Mouse (Mus musculus): ENCODE results near the gene Cnn2. TPM values are rescaled to one million over a fixed set of nuclear protein-coding genes. Genes with fewer than 3 reads are reported as not detected.

Cnn2 gene
- polyA plus RNA-seq, 1 experiment from 2014 or later = 220 TPM

DNA sequence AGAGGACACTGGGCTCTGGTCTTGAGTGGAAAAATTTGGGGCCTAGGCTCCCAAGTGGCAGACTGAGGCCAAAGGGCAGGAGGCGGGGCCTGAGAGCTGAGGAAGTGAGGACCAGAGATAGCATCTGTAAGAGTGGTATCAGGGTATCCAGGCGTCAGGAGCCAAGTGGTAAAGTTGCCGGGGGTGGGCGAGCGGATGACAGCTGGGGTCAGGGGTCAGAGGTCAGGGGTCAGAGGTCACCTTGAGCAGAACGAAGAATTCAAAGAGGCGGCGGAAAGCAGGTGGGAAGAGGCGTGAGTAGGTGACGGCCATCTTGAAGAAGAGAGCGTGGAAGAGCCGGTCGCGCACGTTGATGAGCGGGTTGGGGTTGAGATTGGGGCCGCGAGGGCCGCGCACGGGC lies 4.7 kb upstream of the Cnn2 start:
- WGBS = 1% methylated on average over 21 of the region's 21 CpGs
- Histone ChIP-seq H3K4me2 (replicated peaks; ENCODE audit: low read depth, low read length) (peak overlapping the region; percentile 88), H3K36me3 (ENCODE audit: control insufficient read depth, insufficient read depth, low read length) (peaks cover 16% of the 10 kb centered on the region), H3K4me1 (ENCODE audit: control insufficient read depth, insufficient read depth, low read length) (peaks cover 29% of the 10 kb centered on the region), H3K27me3 (ENCODE audit: control insufficient read depth, insufficient read depth, low read length) (no peaks in the 10 kb centered on the region), H3K9me3 (ENCODE audit: control insufficient read depth, low read length) (no peaks in the 10 kb centered on the region), H3K9ac (ENCODE audit: low read depth, low read length) (peak overlapping the region; percentile 89), H3K27ac (ENCODE audit: low read depth, low read length) (peak overlapping the region; percentile 91), H3K4me3 (ENCODE audit: low read length) (peak overlapping the region; percentile 62)
- ATAC-seq (ENCODE audit: low FRiP score, low TSS enrichment) = 0 out of 2 replicates have a peak, but pooled peaks have one; percentile 1

DNA sequence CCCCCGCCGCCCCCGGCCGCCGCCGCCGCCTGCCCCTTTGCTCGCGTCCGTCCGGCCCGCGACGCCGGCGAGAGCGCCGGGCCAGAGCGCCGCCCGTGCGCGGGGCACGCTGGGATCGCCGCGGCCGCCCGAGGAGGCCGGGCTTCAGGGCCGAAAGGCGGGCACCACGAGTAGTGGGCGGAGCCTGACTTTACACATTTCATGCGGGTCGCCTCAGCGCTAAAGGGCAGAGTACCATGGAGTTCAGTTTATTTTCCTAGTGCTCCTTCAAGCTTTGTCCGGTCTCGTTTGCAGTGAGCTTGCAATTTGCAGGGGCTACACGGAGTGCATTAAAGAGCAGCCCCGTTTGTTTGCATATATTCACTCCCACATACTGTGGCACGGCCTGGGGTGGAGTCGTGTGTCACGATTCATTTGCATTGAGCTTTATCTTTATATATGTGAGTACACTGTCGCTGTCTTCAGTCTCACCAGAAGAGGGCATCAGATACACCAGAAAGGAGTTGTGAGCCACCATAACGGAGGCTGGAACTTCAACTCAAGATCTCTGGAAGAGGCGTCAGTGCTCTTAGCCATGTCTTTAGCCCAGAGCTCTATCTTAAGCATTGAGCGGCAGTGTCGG lies 4.1 kb upstream of the Cnn2 start, which contains the start of gene Tmem259:
Gene Tmem259, minus strand, starts transcription at position 136 of the 622 bp plus-strand sequence.
- peaks cover 30% of the 10 kb centered on the region for H3K4me1 ChIP-seq (ENCODE audit: control insufficient read depth, insufficient read depth, low read length)
- peak within 1 kb of the TSS; percentile 89 for H3K9ac ChIP-seq (ENCODE audit: low read depth, low read length)
- WGBS = under 1% methylated on average over 39 of the region's 49 CpGs
- ATAC-seq (ENCODE audit: low FRiP score, low TSS enrichment) = peak; percentile 71
- H3K9me3 ChIP-seq (ENCODE audit: control insufficient read depth, low read length) = no peaks in the 10 kb centered on the region
- peak within 1 kb of the TSS; percentile 91 for H3K27ac ChIP-seq (ENCODE audit: low read depth, low read length)
- peak within 1 kb of the TSS; percentile 88 for H3K4me2 ChIP-seq (replicated peaks; ENCODE audit: low read depth, low read length)
- no peaks in the 10 kb centered on the region for H3K27me3 ChIP-seq (ENCODE audit: control insufficient read depth, insufficient read depth, low read length)
- peak within 1 kb of the TSS; percentile 62 for H3K4me3 ChIP-seq (ENCODE audit: low read length)
- H3K36me3 ChIP-seq (ENCODE audit: control insufficient read depth, insufficient read depth, low read length) = peaks cover 10% of the 10 kb centered on the region

DNA sequence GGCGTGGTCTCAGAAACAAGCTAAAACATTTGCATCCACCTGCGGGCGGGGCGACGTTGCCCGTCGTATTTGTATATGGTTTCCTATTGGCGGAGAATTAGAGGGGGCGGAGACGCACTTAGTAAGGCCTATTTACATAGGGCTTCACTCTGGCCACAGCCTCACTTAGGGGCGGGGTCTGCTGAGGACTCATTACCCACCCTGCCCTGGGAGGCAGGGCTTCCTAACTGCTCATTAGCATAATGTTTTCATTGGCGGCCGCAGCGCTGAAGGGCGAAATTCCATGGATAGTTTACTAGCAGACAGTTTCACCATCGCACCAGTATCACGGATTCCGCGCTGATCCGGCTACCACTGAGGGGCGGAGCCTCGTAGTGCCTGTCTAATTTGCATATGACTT lies 3.5 kb upstream of the Cnn2 start:
- Histone ChIP-seq H3K36me3 (ENCODE audit: control insufficient read depth, insufficient read depth, low read length) (peaks cover 7% of the 10 kb centered on the region), H3K27me3 (ENCODE audit: control insufficient read depth, insufficient read depth, low read length) (no peaks in the 10 kb centered on the region), H3K9ac (ENCODE audit: low read depth, low read length) (peak overlapping the region; percentile 89), H3K4me2 (replicated peaks; ENCODE audit: low read depth, low read length) (peak overlapping the region; percentile 88), H3K4me3 (ENCODE audit: low read length) (peak overlapping the region; percentile 62), H3K4me1 (ENCODE audit: control insufficient read depth, insufficient read depth, low read length) (peaks cover 36% of the 10 kb centered on the region), H3K9me3 (ENCODE audit: control insufficient read depth, low read length) (no peaks in the 10 kb centered on the region), H3K27ac (ENCODE audit: low read depth, low read length) (peak overlapping the region; percentile 91)
- peak; percentile 92 for ATAC-seq (ENCODE audit: low FRiP score, low TSS enrichment)
- WGBS = under 1% methylated on average over 22 of the region's 22 CpGs

DNA sequence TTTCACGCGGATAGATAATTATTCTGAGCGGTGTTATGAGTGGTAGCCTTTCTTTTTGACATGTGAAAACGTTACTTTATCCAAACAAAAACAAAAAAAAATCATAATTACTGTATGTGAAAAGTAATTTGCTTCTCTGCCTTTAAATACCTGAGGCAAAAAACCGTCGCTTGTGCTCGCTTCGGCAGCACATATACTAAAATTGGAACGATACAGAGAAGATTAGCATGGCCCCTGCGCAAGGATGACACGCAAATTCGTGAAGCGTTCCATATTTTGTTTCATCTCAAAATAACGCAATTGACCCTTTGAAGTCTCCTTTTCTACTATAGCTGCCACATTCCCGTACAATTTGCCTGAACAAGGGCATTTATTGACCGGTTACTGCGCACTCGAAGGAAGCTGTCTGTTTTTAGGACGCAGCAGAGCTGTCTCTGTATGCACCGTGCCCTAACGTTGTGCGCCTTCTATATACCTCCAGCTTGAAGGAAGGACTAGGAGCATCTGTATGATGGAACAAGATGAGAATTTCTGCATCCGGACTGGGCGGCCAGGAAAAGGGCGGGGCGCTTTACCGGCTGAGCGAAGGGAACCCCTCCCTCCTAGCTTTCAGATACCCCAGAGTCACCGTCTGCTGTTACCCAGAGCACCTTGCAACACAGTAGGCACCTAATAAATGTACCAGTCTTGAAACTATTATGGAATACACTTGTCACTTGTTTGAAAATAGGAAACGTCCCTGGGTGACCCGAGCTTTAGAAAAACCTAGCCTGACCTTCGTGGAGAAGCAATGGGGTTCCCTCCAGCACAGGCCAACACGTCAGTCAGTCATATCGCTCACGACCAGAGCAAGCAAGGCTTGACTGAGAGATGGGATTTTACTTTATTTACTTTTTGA lies 2.8 kb upstream of the Cnn2 start:
- no peak for ATAC-seq (ENCODE audit: low FRiP score, low TSS enrichment)
- Histone ChIP-seq H3K36me3 (ENCODE audit: control insufficient read depth, insufficient read depth, low read length) (peaks cover 4% of the 10 kb centered on the region; the same call in 1 of the 2 replicates), H3K4me2 (replicated peaks; ENCODE audit: low read depth, low read length) (peak overlapping the region; percentile 88), H3K27ac (ENCODE audit: low read depth, low read length) (peak overlapping the region; percentile 91), H3K9me3 (ENCODE audit: control insufficient read depth, low read length) (no peaks in the 10 kb centered on the region), H3K27me3 (ENCODE audit: control insufficient read depth, insufficient read depth, low read length) (no peaks in the 10 kb centered on the region), H3K9ac (ENCODE audit: low read depth, low read length) (peak overlapping the region; percentile 53), H3K4me3 (ENCODE audit: low read length) (peak overlapping the region; percentile 62), H3K4me1 (ENCODE audit: control insufficient read depth, insufficient read depth, low read length) (peaks cover 38% of the 10 kb centered on the region)
- WGBS = 5% methylated on average over 35 of the region's 35 CpGs

DNA sequence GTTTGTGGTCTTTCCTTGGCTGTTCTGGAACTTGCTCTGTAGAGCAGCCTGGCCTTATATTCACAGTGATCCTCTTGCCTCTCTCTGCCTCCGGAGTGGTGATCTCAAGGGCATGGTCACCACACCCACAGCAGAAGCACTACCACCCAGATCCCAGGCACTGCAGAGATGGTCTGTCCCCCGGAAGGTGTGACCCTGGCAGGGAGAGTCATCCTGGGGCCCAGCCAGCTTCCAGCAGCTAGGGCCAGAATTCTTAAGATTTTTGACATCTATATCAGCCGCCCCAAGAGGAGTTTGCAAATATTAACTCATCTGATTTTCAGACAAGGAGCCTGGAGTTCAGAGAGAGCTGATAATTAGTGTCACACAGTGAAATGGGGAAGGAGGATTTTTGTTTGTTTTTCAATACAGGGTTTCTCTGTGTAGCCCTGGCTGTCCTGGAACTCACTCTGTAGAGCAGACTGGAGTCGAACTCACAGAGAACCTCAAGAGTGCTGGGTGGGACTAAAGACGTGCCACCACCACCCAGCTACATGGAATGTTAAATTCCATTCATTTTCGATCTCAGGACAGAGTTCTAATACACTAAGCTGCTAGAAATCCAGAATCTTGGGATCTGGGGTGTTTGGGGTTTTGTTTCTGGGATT lies 2.0 kb upstream of the Cnn2 start:
- 42% methylated on average over 6 of the region's 6 CpGs for WGBS
- H3K4me2 ChIP-seq (replicated peaks; ENCODE audit: low read depth, low read length) = peak overlapping the region; percentile 88
- no peaks in the 10 kb centered on the region for H3K27me3 ChIP-seq (ENCODE audit: control insufficient read depth, insufficient read depth, low read length)
- H3K4me1 ChIP-seq (ENCODE audit: control insufficient read depth, insufficient read depth, low read length) = peaks cover 38% of the 10 kb centered on the region
- H3K36me3 ChIP-seq (ENCODE audit: control insufficient read depth, insufficient read depth, low read length) = peaks cover 8% of the 10 kb centered on the region; the same call in 1 of the 2 replicates
- H3K27ac ChIP-seq (ENCODE audit: low read depth, low read length) = peak overlapping the region; percentile 91
- no peak for ATAC-seq (ENCODE audit: low FRiP score, low TSS enrichment)
- peaks cover 5% of the 10 kb centered on the region; the same call in 1 of the 2 replicates for H3K9me3 ChIP-seq (ENCODE audit: control insufficient read depth, low read length)
- H3K9ac ChIP-seq (ENCODE audit: low read depth, low read length) = peak overlapping the region; percentile 24; the same call in 1 of the 2 replicates
- peak overlapping the region; percentile 62 for H3K4me3 ChIP-seq (ENCODE audit: low read length)

DNA sequence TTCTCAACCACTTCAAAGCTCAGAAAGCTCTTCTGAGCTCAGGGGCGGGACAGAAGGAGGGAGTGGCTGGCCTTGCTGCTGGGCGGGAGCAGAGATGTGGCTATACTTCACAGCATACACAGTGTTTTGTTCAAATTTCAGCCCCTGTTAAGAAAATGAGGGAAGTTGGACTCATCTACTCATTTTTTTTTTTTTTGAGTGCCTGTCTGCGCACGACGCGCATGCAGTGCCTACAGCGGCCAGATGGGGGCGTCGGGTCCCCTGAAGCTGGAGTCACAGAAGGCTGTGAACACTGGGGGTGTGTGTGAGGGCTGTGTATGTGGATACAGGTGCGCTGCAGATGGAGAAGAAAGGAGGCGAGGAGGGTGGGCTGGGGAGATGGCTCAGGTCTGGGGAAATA lies 1.4 kb upstream of the Cnn2 start:
- Histone ChIP-seq H3K27me3 (ENCODE audit: control insufficient read depth, insufficient read depth, low read length) (no peaks in the 10 kb centered on the region), H3K9ac (ENCODE audit: low read depth, low read length) (no peak overlapping the region; the same call in 1 of the 2 replicates), H3K9me3 (ENCODE audit: control insufficient read depth, low read length) (peaks cover 9% of the 10 kb centered on the region; the same call in 1 of the 2 replicates), H3K4me1 (ENCODE audit: control insufficient read depth, insufficient read depth, low read length) (peaks cover 38% of the 10 kb centered on the region), H3K4me2 (replicated peaks; ENCODE audit: low read depth, low read length) (peak overlapping the region; percentile 59; the same call in 1 of the 2 replicates), H3K4me3 (ENCODE audit: low read length) (no peak overlapping the region; the same call in 1 of the 2 replicates), H3K27ac (ENCODE audit: low read depth, low read length) (peak overlapping the region; percentile 48), H3K36me3 (ENCODE audit: control insufficient read depth, insufficient read depth, low read length) (peaks cover 13% of the 10 kb centered on the region)
- 3% methylated on average over 11 of the region's 11 CpGs for WGBS
- no peak for ATAC-seq (ENCODE audit: low FRiP score, low TSS enrichment)

DNA sequence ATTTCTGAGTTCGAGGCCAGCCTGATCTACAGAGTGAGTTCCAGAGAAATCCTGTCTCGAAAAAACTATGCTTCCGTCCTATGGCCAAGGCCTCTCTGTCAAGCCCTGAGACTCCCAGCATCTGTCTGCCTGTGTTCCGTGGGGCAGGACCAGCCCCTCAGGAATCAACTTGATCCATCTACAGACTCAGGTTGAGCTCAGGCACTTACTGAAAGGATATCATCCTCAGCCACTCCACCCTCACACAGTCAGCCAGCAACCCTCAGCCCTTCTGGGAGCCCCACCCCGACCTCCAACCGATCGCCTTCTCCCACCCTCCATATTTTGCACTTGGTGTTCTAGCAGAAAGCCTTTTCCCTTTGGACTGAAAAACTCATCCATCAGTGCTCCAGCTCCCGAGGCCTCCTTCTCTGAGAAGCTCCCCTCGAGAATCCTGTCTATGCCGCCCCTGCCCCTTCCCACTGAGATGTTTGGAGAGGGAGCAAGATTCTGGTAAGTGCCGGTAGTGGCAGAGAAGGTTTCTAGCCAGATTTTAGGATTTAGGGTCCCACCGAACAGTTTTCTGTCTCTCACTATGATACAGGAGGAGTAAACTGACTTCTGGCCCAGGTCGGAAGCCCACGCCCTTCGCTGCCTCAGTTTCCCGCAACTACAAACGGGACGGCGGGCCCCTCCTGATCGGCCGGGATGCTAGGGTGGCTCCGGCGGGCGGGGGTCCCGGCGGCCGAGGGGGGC lies 446 bp upstream of the Cnn2 start:
- peak overlapping the region; percentile 64 for H3K9ac ChIP-seq (ENCODE audit: low read depth, low read length)
- H3K4me1 ChIP-seq (ENCODE audit: control insufficient read depth, insufficient read depth, low read length) = peaks cover 32% of the 10 kb centered on the region
- H3K4me2 ChIP-seq (replicated peaks; ENCODE audit: low read depth, low read length) = peak overlapping the region; percentile 59
- H3K4me3 ChIP-seq (ENCODE audit: low read length) = peak overlapping the region; percentile 52
- peaks cover 9% of the 10 kb centered on the region; the same call in 1 of the 2 replicates for H3K9me3 ChIP-seq (ENCODE audit: control insufficient read depth, low read length)
- WGBS = 10% methylated on average over 27 of the region's 27 CpGs
- ATAC-seq (ENCODE audit: low FRiP score, low TSS enrichment) = no peak
- H3K27me3 ChIP-seq (ENCODE audit: control insufficient read depth, insufficient read depth, low read length) = no peaks in the 10 kb centered on the region
- peaks cover 22% of the 10 kb centered on the region for H3K36me3 ChIP-seq (ENCODE audit: control insufficient read depth, insufficient read depth, low read length)
- H3K27ac ChIP-seq (ENCODE audit: low read depth, low read length) = peak overlapping the region; percentile 84

DNA sequence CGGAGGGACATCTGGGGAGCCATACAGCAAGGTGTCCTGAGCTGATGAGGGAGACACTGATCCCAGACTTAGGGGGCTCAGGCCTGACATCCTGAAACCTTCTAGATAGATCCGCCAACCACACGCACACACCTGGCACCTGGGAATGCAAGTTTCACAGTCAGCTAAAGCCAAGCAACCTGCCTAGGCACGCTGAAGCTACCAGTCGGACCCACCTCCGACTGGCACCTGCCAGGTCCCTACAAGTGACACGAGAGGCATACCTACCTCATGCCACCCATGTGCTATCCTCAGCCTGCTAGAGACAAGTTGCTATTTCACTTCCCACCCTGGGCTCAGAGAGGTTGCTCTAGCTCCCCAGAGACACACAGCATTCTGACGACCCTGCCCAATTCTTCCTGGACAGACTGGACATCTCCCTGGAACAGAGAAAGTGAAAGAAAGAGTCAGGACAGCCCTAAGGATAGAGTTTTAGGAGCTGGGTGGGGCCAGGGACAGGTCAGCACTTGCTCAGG lies 945 bp downstream of the Cnn2 start:
- H3K9me3 ChIP-seq (ENCODE audit: control insufficient read depth, low read length) = peaks cover 9% of the 10 kb centered on the region; the same call in 1 of the 2 replicates
- H3K27ac ChIP-seq (ENCODE audit: low read depth, low read length) = peak overlapping the region; percentile 84; the same call in 1 of the 2 replicates
- peaks cover 25% of the 10 kb centered on the region for H3K4me1 ChIP-seq (ENCODE audit: control insufficient read depth, insufficient read depth, low read length)
- H3K36me3 ChIP-seq (ENCODE audit: control insufficient read depth, insufficient read depth, low read length) = peaks cover 32% of the 10 kb centered on the region
- H3K4me2 ChIP-seq (replicated peaks; ENCODE audit: low read depth, low read length) = peak overlapping the region; percentile 59
- peak overlapping the region; percentile 64; the same call in 1 of the 2 replicates for H3K9ac ChIP-seq (ENCODE audit: low read depth, low read length)
- 36% methylated on average over 8 of the region's 8 CpGs for WGBS
- H3K4me3 ChIP-seq (ENCODE audit: low read length) = peak overlapping the region; percentile 52
- ATAC-seq (ENCODE audit: low FRiP score, low TSS enrichment) = no peak
- no peaks in the 10 kb centered on the region for H3K27me3 ChIP-seq (ENCODE audit: control insufficient read depth, insufficient read depth, low read length)
